Comparison of ENCODE assay signal across 22 mouse cellular contexts in genomic region chr19:28902111-28902510, GRCm38 (mm10).
A peak's percentile ranks its signal among the peaks of the same experiment; 100 is the strongest.
DNase-seq lines count a peak whose midpoint lies in the region; ATAC-seq lines count a peak whose summit lies in the region.
"Had no signal": no experiment of that assay in that cellular context is flagged by ENCODE, and none has a peak within 500 bp of the region (broad histone marks: within the 10 kb centered on the region; RNA-seq: fewer than 3 reads in every experiment).

No protein-coding gene starts in this region.

- H3K27ac ChIP-seq in kidney, embryonic 16.5 days (ENCODE audit: low read length) = no peak overlapping the region
- H3K27ac ChIP-seq in neural tube, embryonic 12.5 days = no peak overlapping the region
- H3K27ac ChIP-seq: embryonic facial prominence, embryonic 12.5 days; liver, embryonic 14.5 days; midbrain, embryonic 13.5 days; stomach, embryonic 15.5 days had no signal

- H3K27me3 ChIP-seq in kidney, embryonic 16.5 days (ENCODE audit: insufficient read depth, low read length) = peaks cover 3% of the 10 kb centered on the region; the same call in 1 of the 2 replicates
- H3K27me3 ChIP-seq in neural tube, embryonic 12.5 days (replicated peaks) = no peaks in the 10 kb centered on the region
- H3K27me3 ChIP-seq: embryonic facial prominence, embryonic 12.5 days; heart, embryonic 12.5 days; midbrain, embryonic 13.5 days; stomach, embryonic 15.5 days had no signal

- ATAC-seq in kidney, embryonic 16.5 days (ENCODE audit: low FRiP score, low TSS enrichment) = peak; percentile 80; the same call in 1 of the 2 replicates
- peak; percentile 87 for ATAC-seq in neural tube, embryonic 12.5 days (ENCODE audit: low FRiP score, low read depth)
- ATAC-seq: forebrain, postnatal 0 days; inflammation-experienced regulatory T-cells, adult 6 months; midbrain, embryonic 13.5 days had no signal

- H3K9ac ChIP-seq in kidney, embryonic 16.5 days (replicated peaks; ENCODE audit: low read length) = no peak overlapping the region
- no peak overlapping the region for H3K9ac ChIP-seq in neural tube, embryonic 12.5 days
- H3K9ac ChIP-seq: embryonic facial prominence, embryonic 12.5 days; forebrain, postnatal 0 days; heart, embryonic 12.5 days; liver, embryonic 14.5 days; lung, embryonic 14.5 days; midbrain, embryonic 13.5 days; stomach, embryonic 15.5 days had no signal

- no peak overlapping the region for H3K4me2 ChIP-seq in kidney, embryonic 16.5 days (replicated peaks; ENCODE audit: low read depth, low read length)
- no peak overlapping the region for H3K4me2 ChIP-seq in neural tube, embryonic 12.5 days (replicated peaks)
- H3K4me2 ChIP-seq: embryonic facial prominence, embryonic 12.5 days; heart, embryonic 12.5 days; lung, embryonic 14.5 days; midbrain, embryonic 13.5 days; stomach, embryonic 15.5 days had no signal

- peaks cover 13% of the 10 kb centered on the region for H3K4me1 ChIP-seq in kidney, embryonic 16.5 days (ENCODE audit: insufficient read depth, low read length)
- H3K4me1 ChIP-seq in neural tube, embryonic 12.5 days = no peaks in the 10 kb centered on the region
- H3K4me1 ChIP-seq: stomach, embryonic 15.5 days had no signal

- DNase-seq in cerebellum, postnatal 10 days = peak; percentile 42 to 49
- no peak for DNase-seq in cerebellum, adult 9-10 months
- no peak for DNase-seq in kidney, postnatal 4 days
- DNase-seq in neural tube, embryonic 10.5 days (ENCODE audit: extremely low spot score, low spot score) = no peak
- no peak for DNase-seq in gastrocnemius, adult 18-20 months (ENCODE audit: low spot score)
- DNase-seq: adrenal gland, postnatal 36 days; cerebellum, postnatal 25 days; forebrain, postnatal 0 days; gastrocnemius, postnatal 25 days; heart, adult 18-20 months; heart, postnatal 10 days; kidney, adult 2 months; lung, embryonic 14.5 days; thymus, postnatal 25 days had no signal

- no peaks in the 10 kb centered on the region for H3K36me3 ChIP-seq in kidney, embryonic 16.5 days (ENCODE audit: insufficient read depth, low read length)
- H3K36me3 ChIP-seq in neural tube, embryonic 12.5 days = no peaks in the 10 kb centered on the region
- H3K36me3 ChIP-seq: embryonic facial prominence, embryonic 12.5 days; heart, embryonic 12.5 days; stomach, embryonic 15.5 days had no signal

- 22% methylated on average over 2 of the region's 2 CpGs for WGBS in kidney, embryonic 16.5 days
- 37% methylated on average over 2 of the region's 2 CpGs for WGBS in neural tube, embryonic 12.5 days

- no peaks in the 10 kb centered on the region for H3K9me3 ChIP-seq in kidney, embryonic 16.5 days (ENCODE audit: low read length)
- no peaks in the 10 kb centered on the region for H3K9me3 ChIP-seq in neural tube, embryonic 12.5 days
- H3K9me3 ChIP-seq: embryonic facial prominence, embryonic 12.5 days; heart, embryonic 12.5 days; midbrain, embryonic 13.5 days; stomach, embryonic 15.5 days had no signal

- H3K4me3 ChIP-seq in kidney, embryonic 16.5 days (ENCODE audit: low read length) = no peak overlapping the region
- H3K4me3 ChIP-seq in neural tube, embryonic 12.5 days = no peak overlapping the region
- H3K4me3 ChIP-seq: embryonic facial prominence, embryonic 12.5 days; heart, embryonic 12.5 days; midbrain, embryonic 13.5 days; stomach, embryonic 15.5 days had no signal

Comparison
In these comparisons a context has a peak if more than half of its experiments do, and no peak if none do; other contexts are left out.
1. DNase-seq: peak in cerebellum, postnatal 10 days (2 of 2); none in cerebellum, adult 9-10 months (single experiment), kidney, postnatal 4 days (0 of 2), neural tube, embryonic 10.5 days (single experiment) and gastrocnemius, adult 18-20 months (single experiment).